Mouse (Mus musculus) neural tube, embryonic 10.5 days (tissue): ENCODE results near the gene Itih5.

Experiments
- DNase-seq: peaks from one replicate; pipeline ENCODE4 v3.0.0-alpha.2; 2017; ENCODE audit warnings: low spot score; ENCODE audit errors: extremely low spot score

Gene Itih5

GRCm38 (mm10) chr2:10167283-10167682, 13.9 kb downstream of the Itih5 start:
- DNase-seq: no peak

- no peak for DNase-seq
Observed at GRCm38 (mm10) chr2:10168016-10168415, 14.6 kb downstream of the Itih5 start.

GRCm38 (mm10) chr2:10169991-10170390, 16.6 kb downstream of the Itih5 start:
- DNase-seq: no peak

GRCm38 (mm10) chr2:10193553-10193952, 40.2 kb downstream of the Itih5 start:
- DNase-seq: no peak

GRCm38 (mm10) chr2:10195162-10195561, 41.8 kb downstream of the Itih5 start:
- DNase-seq: no peak

- DNase-seq: no peak
Observed at GRCm38 (mm10) chr2:10199326-10199725, 46.0 kb downstream of the Itih5 start.

GRCm38 (mm10) chr2:10200736-10201285, 47.4 kb downstream of the Itih5 start:
- no peak for DNase-seq

GRCm38 (mm10) chr2:10204301-10204700, 50.9 kb downstream of the Itih5 start:
- no peak for DNase-seq

- DNase-seq: no peak
Observed at GRCm38 (mm10) chr2:10213468-10213867, 60.1 kb downstream of the Itih5 start.

- no peak for DNase-seq
Observed at GRCm38 (mm10) chr2:10215876-10216565, 62.6 kb downstream of the Itih5 start.

- no peak for DNase-seq
Observed at GRCm38 (mm10) chr2:10216566-10217247, 63.3 kb downstream of the Itih5 start.

- no peak for DNase-seq
Observed at GRCm38 (mm10) chr2:10221862-10222261, 68.5 kb downstream of the Itih5 start.

GRCm38 (mm10) chr2:10226907-10227306, 73.5 kb downstream of the Itih5 start:
- no peak for DNase-seq

- DNase-seq: no peak
Observed at GRCm38 (mm10) chr2:10231971-10232370, 78.6 kb downstream of the Itih5 start.

- DNase-seq: no peak
Observed at GRCm38 (mm10) chr2:10236554-10236953, 83.2 kb downstream of the Itih5 start.

GRCm38 (mm10) chr2:10242970-10243369, 89.6 kb downstream of the Itih5 start:
- no peak for DNase-seq

GRCm38 (mm10) chr2:10250441-10250840, 97.1 kb downstream of the Itih5 start:
- DNase-seq: no peak

GRCm38 (mm10) chr2:10250926-10251325, 97.6 kb downstream of the Itih5 start:
- no peak for DNase-seq

GRCm38 (mm10) chr2:10251466-10251865, 98.1 kb downstream of the Itih5 start:
- no peak for DNase-seq

- DNase-seq: no peak
Observed at GRCm38 (mm10) chr2:10252016-10252415, 98.6 kb downstream of the Itih5 start.

GRCm38 (mm10) chr2:10253351-10253750, 100.0 kb downstream of the Itih5 start:
- no peak for DNase-seq

- DNase-seq: no peak
Observed at GRCm38 (mm10) chr2:10256949-10257348, 103.6 kb downstream of the Itih5 start.

- DNase-seq: no peak
Observed at GRCm38 (mm10) chr2:10258312-10258711, 104.9 kb downstream of the Itih5 start.
